Mouse (Mus musculus) adrenal gland, adult 2 months (tissue): ENCODE results near the gene Glod5. TPM values are rescaled to one million over a fixed set of nuclear protein-coding genes. Genes with fewer than 3 reads are reported as not detected.

Experiments used
- DNase-seq: peaks from one replicate; pipeline ENCODE4 v3.0.0; 2021
- polyA plus RNA-seq: library from polyadenylated mRNA; depleted of rRNA; stranded (reverse); fragments of >200 nt; gene quantifications from 2 replicates; pipeline ENCODE4 v1.2.3, GENCODE M21; 2012; rRNA removed
- total RNA-seq, 2 experiments: library from RNA; stranded (reverse); gene quantifications; 2 replicates each; pipeline ENCODE4 v1.2.3; 2021

The Glod5 gene
- total and polyA plus RNA-seq, 3 experiments: not detected

DNA sequence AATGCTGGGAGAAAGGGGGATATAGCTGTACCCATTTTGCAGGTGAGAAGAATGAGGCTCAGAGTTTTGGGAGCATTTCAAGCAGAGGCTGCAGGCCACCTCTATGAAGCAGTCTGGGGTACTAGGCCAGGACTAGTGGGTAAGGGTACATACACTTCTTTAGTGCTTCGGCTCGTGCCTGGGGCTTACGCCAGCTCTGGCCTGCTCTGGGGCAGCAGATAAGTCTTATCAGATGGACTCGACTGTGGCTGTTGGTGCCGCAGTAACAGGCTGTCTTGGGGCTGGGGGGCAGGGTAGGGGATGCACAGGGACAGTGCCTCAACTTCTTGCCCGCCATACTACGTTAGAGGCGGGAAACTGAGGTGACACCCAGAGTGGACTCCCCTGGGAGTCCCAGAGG, 50.1 kb downstream of the Glod5 start:
- no peak for DNase-seq

DNA sequence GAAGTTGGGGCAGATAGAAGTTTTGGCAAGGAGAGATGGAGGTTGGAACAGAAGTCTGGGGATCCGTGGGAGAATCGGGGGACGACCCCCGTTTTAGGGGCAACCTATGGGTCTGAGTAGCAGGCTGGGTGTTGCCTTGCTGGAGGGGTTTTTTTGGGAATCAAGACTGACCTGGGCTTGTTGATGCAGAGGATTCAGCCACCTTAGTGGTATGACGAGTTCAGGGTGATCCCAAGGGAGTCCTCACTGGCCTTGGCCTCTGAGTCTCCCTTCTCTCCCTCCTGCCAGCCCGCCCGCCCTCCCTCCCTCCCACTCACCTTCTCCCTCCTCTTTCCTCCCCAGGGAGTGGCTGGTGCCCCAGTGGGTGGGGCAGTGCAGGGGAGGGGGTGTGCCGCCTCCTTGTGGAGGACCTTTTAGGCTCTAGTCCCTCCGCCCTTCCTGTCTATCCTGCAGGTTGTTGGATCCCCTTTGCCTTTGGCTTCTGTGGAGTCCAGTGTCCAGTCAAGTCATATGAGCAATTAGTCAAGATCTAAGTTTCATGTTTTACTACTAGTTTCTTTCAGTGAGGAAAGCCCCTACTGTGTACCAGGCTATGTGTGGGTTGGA, 50.6 kb downstream of the Glod5 start:
- DNase-seq: no peak

DNA sequence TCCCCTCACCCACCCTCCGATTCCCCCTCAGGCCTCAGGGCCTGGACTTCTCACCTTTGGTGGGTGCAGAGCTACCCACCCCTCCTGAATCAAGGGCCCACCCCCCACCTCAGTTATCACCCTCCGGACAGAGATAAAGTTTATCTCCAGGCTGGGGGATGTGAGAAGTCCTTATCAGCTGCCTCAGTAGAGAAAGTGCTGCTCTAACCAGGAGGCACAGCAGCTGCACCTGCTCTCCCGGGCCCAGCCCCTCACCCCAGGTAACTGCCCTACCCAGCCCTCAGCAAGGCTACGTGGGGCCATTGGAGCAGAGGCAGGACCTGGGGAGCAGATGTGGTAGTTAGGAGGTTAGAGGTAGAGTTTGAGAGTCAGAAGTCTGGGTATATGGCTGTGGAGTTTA, 52.1 kb downstream of the Glod5 start:
- no peak for DNase-seq

DNA sequence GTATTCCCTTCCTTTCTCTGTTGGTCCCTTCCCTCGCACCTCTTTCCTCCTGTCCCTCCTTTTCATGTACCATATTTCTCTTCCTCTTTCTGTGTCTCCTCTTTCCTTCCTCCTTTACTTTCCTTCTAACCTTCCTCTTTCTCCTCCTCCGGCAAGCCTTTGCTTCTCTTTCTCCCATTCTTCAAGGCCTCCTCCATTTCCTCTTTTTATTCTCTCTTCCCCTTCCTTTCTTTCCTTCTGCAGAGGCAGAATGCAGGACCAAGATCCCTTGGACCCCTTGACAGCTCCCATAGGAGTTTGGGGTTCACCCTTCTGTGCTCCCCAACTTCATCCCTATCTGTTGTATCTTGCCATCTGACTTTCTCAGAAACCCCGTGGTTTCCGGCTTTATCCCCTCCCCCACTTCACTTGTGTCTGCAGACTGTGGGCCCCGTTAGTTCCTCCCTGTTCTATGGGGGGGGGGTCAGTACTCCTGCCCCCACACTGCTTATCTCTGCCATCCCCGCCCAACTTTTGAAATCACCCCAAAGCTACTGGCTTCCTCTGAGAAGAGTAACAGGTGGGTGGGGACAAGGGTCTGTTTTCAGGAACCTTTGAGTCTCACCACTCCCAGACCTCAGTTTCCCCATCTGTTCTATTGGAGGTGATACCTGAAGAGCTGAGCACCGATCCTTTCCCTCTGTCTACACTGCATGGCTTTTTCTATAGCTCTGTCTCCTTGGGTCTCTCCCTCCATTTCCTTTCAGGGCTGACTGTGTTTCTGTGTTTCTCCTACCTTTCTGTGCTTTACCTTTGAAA, 54.3 kb downstream of the Glod5 start:
- DNase-seq: no peak

DNA sequence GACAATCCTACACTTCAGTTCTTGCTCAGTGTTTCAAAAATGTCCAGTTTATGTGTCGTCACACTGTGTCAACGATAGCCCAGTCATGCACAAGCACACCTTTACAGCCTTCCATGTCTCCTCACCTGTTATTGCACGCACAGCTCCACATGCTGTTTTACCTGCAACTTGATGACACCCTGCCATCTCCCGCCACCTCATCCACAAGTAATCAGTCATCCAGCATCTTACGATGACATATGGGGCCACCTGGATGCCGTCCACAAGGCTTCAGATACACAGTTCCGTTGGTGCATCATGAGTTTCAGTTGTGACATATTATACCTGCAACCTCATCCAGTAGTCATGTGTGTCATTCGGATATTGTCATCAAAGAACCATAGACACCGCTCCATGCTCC, 59.4 kb downstream of the Glod5 start:
- no peak for DNase-seq

Other genes with a start within 250 kb of the Glod5 start
- gene Gripap1, start 228.7 kb downstream of the Glod5 start, total RNA-seq: 10 to 100 TPM; 44.7 to 47.8 TPM
- gene Gripap1, start 228.7 kb downstream of the Glod5 start, polyA plus RNA-seq: 18.3 and 19.5 TPM in 2 replicates
- under 1 TPM; 0.86 to 0.92 TPM for gene Kcnd1, start 196.2 kb downstream of the Glod5 start, total RNA-seq
- 1.1 and 1.2 TPM in 2 replicates for gene Kcnd1, start 196.2 kb downstream of the Glod5 start, polyA plus RNA-seq
- gene Otud5, start 177.1 kb downstream of the Glod5 start, total RNA-seq: 10 to 100 TPM; 53.9 to 65.8 TPM
- gene Otud5, start 177.1 kb downstream of the Glod5 start, polyA plus RNA-seq: 34.5 and 51.6 TPM in 2 replicates
- 10 to 100 TPM in 1 of 2 experiments, 1 to 10 TPM in 1; 7.3 to 12.6 TPM for gene Pim2, start 140.2 kb downstream of the Glod5 start, total RNA-seq
- gene Pim2, start 140.2 kb downstream of the Glod5 start, polyA plus RNA-seq: 23.0 and 23.7 TPM in 2 replicates
- 10 to 100 TPM; 39.6 to 75.3 TPM for gene Slc35a2, start 134.5 kb downstream of the Glod5 start, total RNA-seq
- 158 and 186 TPM in 2 replicates for gene Slc35a2, start 134.5 kb downstream of the Glod5 start, polyA plus RNA-seq
- 100 to 1,000 TPM; 102 to 144 TPM for gene Pqbp1, start 119.2 kb downstream of the Glod5 start, total RNA-seq
- 93.3 and 120 TPM in 2 replicates for gene Pqbp1, start 119.2 kb downstream of the Glod5 start, polyA plus RNA-seq
- gene Timm17b, start 119.1 kb downstream of the Glod5 start, total RNA-seq: 100 to 1,000 TPM; 102 to 113 TPM
- gene Timm17b, start 119.1 kb downstream of the Glod5 start, polyA plus RNA-seq: 79.3 and 93.5 TPM in 2 replicates
- gene Gm10491, start 110.7 kb downstream of the Glod5 start, total RNA-seq: not detected
- not detected in 2 replicates for gene Gm10491, start 110.7 kb downstream of the Glod5 start, polyA plus RNA-seq
- gene Gm10490, start 109.0 kb downstream of the Glod5 start, total RNA-seq: not detected
- gene Gm10490, start 109.0 kb downstream of the Glod5 start, polyA plus RNA-seq: not detected in 2 replicates
- 10 to 100 TPM; 34.7 to 59.2 TPM for gene Pcsk1n, start 98.7 kb downstream of the Glod5 start, total RNA-seq
- gene Pcsk1n, start 98.7 kb downstream of the Glod5 start, polyA plus RNA-seq: 223 and 268 TPM in 2 replicates
- gene Eras, start 89.9 kb downstream of the Glod5 start, total RNA-seq: not detected
- gene Eras, start 89.9 kb downstream of the Glod5 start, polyA plus RNA-seq: not detected in 2 replicates
- 10 to 100 TPM; 13.3 to 16.1 TPM for gene Hdac6, start 70.6 kb downstream of the Glod5 start, total RNA-seq
- 23.2 and 25.2 TPM in 2 replicates for gene Hdac6, start 70.6 kb downstream of the Glod5 start, polyA plus RNA-seq
- under 1 TPM in 1 of 2 experiments, not detected in 1; 0.48 TPM for gene Gata1, start 40.4 kb downstream of the Glod5 start, total RNA-seq
- 0.12 and 1.7 TPM in 2 replicates for gene Gata1, start 40.4 kb downstream of the Glod5 start, polyA plus RNA-seq
- 10 to 100 TPM in 1 of 2 experiments, 1 to 10 TPM in 1; 9.1 to 11.2 TPM for gene Suv39h1, start 56.3 kb upstream of the Glod5 start, total RNA-seq
- gene Suv39h1, start 56.3 kb upstream of the Glod5 start, polyA plus RNA-seq: 4.9 and 5.5 TPM in 2 replicates
- gene Was, start 72.0 kb upstream of the Glod5 start, total RNA-seq: 1 to 10 TPM; 2.4 to 3.2 TPM
- gene Was, start 72.0 kb upstream of the Glod5 start, polyA plus RNA-seq: 2.1 and 2.5 TPM in 2 replicates
- gene Wdr13, start 114.4 kb upstream of the Glod5 start, total RNA-seq: 10 to 100 TPM; 52.4 to 57.7 TPM
- gene Wdr13, start 114.4 kb upstream of the Glod5 start, polyA plus RNA-seq: 213 and 220 TPM in 2 replicates
- gene Rbm3, start 127.4 kb upstream of the Glod5 start, total RNA-seq: 100 to 1,000 TPM in 1 of 2 experiments, 10 to 100 TPM in 1; 54.5 to 106 TPM
- gene Rbm3, start 127.4 kb upstream of the Glod5 start, polyA plus RNA-seq: 28.5 and 30.7 TPM in 2 replicates
- gene Tbc1d25, start 157.7 kb upstream of the Glod5 start, total RNA-seq: 1 to 10 TPM; 8.8 to 9.6 TPM
- 11.1 and 12.9 TPM in 2 replicates for gene Tbc1d25, start 157.7 kb upstream of the Glod5 start, polyA plus RNA-seq
- gene Ebp, start 175.0 kb upstream of the Glod5 start, total RNA-seq: 100 to 1,000 TPM in 1 of 2 experiments, 10 to 100 TPM in 1; 55.1 to 112 TPM
- 170 and 218 TPM in 2 replicates for gene Ebp, start 175.0 kb upstream of the Glod5 start, polyA plus RNA-seq
- 1 to 10 TPM; 7.1 to 8.7 TPM for gene Porcn, start 188.0 kb upstream of the Glod5 start, total RNA-seq
- gene Porcn, start 188.0 kb upstream of the Glod5 start, polyA plus RNA-seq: 38.0 and 43.0 TPM in 2 replicates
- 10 to 100 TPM; 21.7 to 23.5 TPM for gene Ftsj1, start 233.9 kb upstream of the Glod5 start, total RNA-seq
- gene Ftsj1, start 233.9 kb upstream of the Glod5 start, polyA plus RNA-seq: 26.1 and 37.8 TPM in 2 replicates